Mouse (Mus musculus) heart, embryonic 13.5 days (tissue): Measurements from ENCODE around the gene Txnrd1. TPM values are rescaled to one million over a fixed set of nuclear protein-coding genes. Genes with fewer than 3 reads are reported as not detected.

Source experiments
- ATAC-seq: fragments of 200-750 bp; cut with Nextera tagmentation; 2 replicates; pipeline ENCODE4 v1.8.0; 2017; ENCODE audit warnings: moderate TSS enrichment; ENCODE audit not compliant: insufficient number of reproducible peaks, low FRiP score, low TSS enrichment; ENCODE audit errors: extremely low read depth
- H3K27ac ChIP-seq: fragments of 300-500 bp; sonication (generic); replicated peaks from 2 replicates; pipeline ENCODE4 v1.5.1; 2015; ENCODE audit warnings: moderate library complexity, mild to moderate bottlenecking, inconsistent platforms
- H3K27me3 ChIP-seq: fragments of 300-500 bp; sonication (generic); replicated peaks from 2 replicates; pipeline ENCODE4 v1.6.1; 2015; ENCODE audit warnings: mild to moderate bottlenecking, inconsistent platforms
- H3K36me3 ChIP-seq: fragments of 300-500 bp; sonication (generic); 2 replicates; pipeline ENCODE4 v1.6.1; 2015; ENCODE audit warnings: mild to moderate bottlenecking, inconsistent platforms
- H3K4me1 ChIP-seq: fragments of 300-500 bp; sonication (generic); 2 replicates; pipeline ENCODE4 v1.6.1; 2015; ENCODE audit warnings: inconsistent platforms
- H3K4me2 ChIP-seq: fragments of 300-500 bp; sonication (generic); 2 replicates; pipeline ENCODE4 v1.6.1; 2015; ENCODE audit warnings: inconsistent platforms, mild to moderate bottlenecking, moderate library complexity
- H3K4me3 ChIP-seq: fragments of 300-500 bp; sonication (generic); 2 replicates; pipeline ENCODE4 v1.5.1; 2015; ENCODE audit warnings: moderate library complexity, mild to moderate bottlenecking, inconsistent platforms
- H3K9ac ChIP-seq: fragments of 300-500 bp; sonication (generic); 2 replicates; pipeline ENCODE4 v1.6.1; 2015; ENCODE audit warnings: inconsistent platforms, mild to moderate bottlenecking, moderate library complexity
- H3K9me3 ChIP-seq: fragments of 300-500 bp; sonication (generic); 2 replicates; pipeline ENCODE4 v1.6.1; 2016; ENCODE audit warnings: inconsistent platforms
- WGBS: fragments of 180-500 bp; shearing (Covaris S2); methylation state at CpG from one replicate; pipeline ENCODE4 v1.1.7; 2015; ENCODE audit warnings: mixed read lengths; 5-methylcytosine and 5-hydroxymethylcytosine counted together
- polyA plus RNA-seq: library from polyadenylated mRNA; unstranded; fragments of >200 nt; fragmentation: Nextera tagmentation; extraction: Ambion mirVana; gene quantifications from 2 replicates; pipeline ENCODE4 v1.2.1, GENCODE M21; 2015

Gene Txnrd1
- polyA plus RNA-seq, 1 experiment from 2014 or later = 65.3 TPM

- ATAC-seq = no peak
- peaks cover 40% of the 10 kb centered on the region for H3K4me1 ChIP-seq
- H3K9me3 ChIP-seq = no peaks in the 10 kb centered on the region
- peaks cover 52% of the 10 kb centered on the region for H3K36me3 ChIP-seq
- no peaks in the 10 kb centered on the region for H3K27me3 ChIP-seq
- H3K27ac ChIP-seq = no peak overlapping the region
- H3K9ac ChIP-seq = no peak overlapping the region
- WGBS = 81% methylated on average over 6 of the region's 6 CpGs
- H3K4me2 ChIP-seq = no peak overlapping the region
- H3K4me3 ChIP-seq = no peak overlapping the region
Measured at GRCm38 (mm10) chr10:82868418-82869086, 34.8 kb downstream of the Txnrd1 start.

DNA sequence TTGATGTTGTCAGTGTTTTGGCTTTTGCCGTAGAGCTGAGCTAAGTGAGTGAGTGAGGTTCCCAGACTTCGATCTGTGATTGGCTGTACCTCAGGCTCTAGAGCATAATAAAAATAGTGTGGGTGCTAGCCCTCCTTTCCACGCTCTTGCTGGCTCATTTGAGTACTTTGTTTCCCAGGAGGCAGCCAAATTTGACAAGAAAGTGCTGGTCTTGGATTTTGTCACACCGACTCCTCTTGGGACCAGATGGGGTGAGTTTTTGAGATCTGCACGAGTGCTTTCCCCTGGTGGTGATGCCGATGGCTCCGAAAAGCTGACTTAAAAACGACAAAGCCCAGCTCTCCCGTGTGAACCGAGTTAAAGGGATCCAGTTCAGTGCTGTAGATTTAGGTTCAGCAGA is 41.7 kb downstream of the Txnrd1 start:
- Histone ChIP-seq H3K36me3 (peaks cover 70% of the 10 kb centered on the region), H3K27ac (no peak overlapping the region), H3K9me3 (no peaks in the 10 kb centered on the region), H3K4me3 (no peak overlapping the region), H3K27me3 (no peaks in the 10 kb centered on the region), H3K4me2 (no peak overlapping the region), H3K4me1 (peaks cover 28% of the 10 kb centered on the region), H3K9ac (no peak overlapping the region)
- WGBS = 85% methylated on average over 10 of the region's 10 CpGs
- ATAC-seq = no peak

DNA sequence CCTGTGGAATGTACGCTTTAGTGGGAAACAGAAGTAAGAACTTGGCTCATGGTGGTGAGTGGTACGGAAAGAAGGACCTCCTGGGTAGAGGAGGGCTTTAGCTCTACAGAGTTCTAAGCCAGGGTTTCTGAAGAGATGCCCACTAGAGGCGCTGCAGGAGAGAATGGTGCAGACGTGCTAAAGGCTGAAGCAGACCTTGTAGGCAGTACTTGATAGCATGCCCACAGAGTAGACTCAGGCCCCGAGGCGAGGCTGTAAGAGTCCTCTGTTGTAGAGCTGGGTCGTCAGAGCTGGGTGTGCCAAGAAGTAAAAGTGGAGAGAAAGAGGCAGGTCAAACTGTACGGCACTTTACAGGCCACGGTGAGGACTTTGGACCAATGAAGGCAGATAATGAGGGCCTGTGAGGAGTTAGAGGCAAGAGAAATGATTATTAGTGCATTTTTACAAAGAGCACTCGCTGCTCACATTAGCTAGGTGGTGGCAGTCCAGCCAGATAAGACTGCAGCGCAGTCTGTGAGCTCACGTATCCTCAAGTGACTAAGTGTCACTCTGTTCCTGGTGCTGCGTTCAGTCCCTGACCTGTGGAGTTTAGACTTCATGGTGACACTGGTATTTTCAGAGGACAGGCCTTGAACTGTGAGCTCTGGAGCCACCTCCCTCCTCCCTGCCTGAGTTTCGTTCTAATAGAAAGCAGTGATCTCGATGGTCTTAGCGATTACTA is 42.5 kb downstream of the Txnrd1 start:
- H3K4me2 ChIP-seq = no peak overlapping the region
- H3K27me3 ChIP-seq = no peaks in the 10 kb centered on the region
- H3K4me1 ChIP-seq = peaks cover 28% of the 10 kb centered on the region
- no peak for ATAC-seq
- WGBS = 64% methylated on average over 16 of the region's 16 CpGs
- no peaks in the 10 kb centered on the region for H3K9me3 ChIP-seq
- H3K27ac ChIP-seq = no peak overlapping the region
- no peak overlapping the region for H3K4me3 ChIP-seq
- no peak overlapping the region for H3K9ac ChIP-seq
- peaks cover 72% of the 10 kb centered on the region for H3K36me3 ChIP-seq

DNA sequence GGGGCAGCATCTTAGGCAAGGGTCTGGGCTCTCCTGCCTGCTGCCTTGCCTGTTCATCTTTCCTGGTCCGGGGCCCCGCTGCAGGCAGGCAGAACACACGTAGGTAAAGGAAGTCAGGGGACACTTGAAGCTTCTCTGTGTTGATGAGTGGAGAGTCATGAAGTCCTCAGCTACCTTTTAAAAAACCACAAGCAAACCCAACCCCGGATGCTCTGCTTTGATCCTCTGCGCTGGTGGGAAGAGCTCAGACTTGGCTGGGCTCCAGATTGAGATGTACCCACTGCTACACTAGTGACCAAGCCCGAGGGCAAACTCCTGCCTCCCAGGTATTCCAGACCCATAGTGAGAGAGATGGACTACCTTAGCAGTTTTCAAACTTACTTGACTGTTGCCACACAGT is 53.6 kb downstream of the Txnrd1 start:
- H3K9me3 ChIP-seq = no peaks in the 10 kb centered on the region
- no peak overlapping the region for H3K27ac ChIP-seq
- no peaks in the 10 kb centered on the region for H3K27me3 ChIP-seq
- H3K4me3 ChIP-seq = no peak overlapping the region
- no peak overlapping the region for H3K9ac ChIP-seq
- ATAC-seq = no peak
- peaks cover 91% of the 10 kb centered on the region for H3K36me3 ChIP-seq
- H3K4me1 ChIP-seq = peaks cover 28% of the 10 kb centered on the region
- no peak overlapping the region for H3K4me2 ChIP-seq
- WGBS = 89% methylated on average over 6 of the region's 6 CpGs

GRCm38 (mm10) chr10:82888576-82888975 is 54.8 kb downstream of the Txnrd1 start:
- H3K4me2 ChIP-seq = no peak overlapping the region
- no peaks in the 10 kb centered on the region for H3K9me3 ChIP-seq
- no peak overlapping the region for H3K4me3 ChIP-seq
- peaks cover 91% of the 10 kb centered on the region for H3K36me3 ChIP-seq
- ATAC-seq = no peak
- H3K27ac ChIP-seq = peak overlapping the region; percentile 73
- H3K27me3 ChIP-seq = no peaks in the 10 kb centered on the region
- H3K9ac ChIP-seq = no peak overlapping the region
- 72% methylated on average over 8 of the region's 8 CpGs for WGBS
- peaks cover 34% of the 10 kb centered on the region for H3K4me1 ChIP-seq

DNA sequence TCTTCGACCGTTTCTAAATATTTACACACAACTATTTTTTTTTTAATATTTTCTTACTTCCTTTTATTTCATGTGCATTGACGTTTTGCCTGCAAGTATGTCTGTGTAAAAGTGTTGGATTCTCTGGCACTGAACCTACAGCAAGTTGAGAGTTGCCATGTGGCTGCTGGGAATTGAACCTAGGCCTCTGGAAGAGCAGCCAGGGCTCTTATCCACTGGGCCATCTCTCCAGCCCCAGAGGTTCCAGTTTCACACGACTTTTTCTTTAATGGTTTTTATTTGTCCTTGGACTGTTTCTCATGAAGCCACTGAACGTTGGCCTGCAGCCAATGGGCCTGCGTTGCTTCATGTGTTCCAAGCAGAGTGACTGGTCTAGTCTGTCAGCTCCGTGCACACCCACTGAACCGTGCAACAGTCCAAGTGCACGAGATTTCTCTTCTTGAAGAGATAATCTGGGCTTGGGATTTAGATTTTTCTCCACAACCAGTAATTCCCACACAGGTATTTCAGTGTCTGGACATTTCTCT is 55.8 kb downstream of the Txnrd1 start:
- H3K4me3 ChIP-seq = no peak overlapping the region
- 0 out of 2 replicates have a peak overlapping the region, but pooled peaks have one; percentile 5 for H3K9ac ChIP-seq
- H3K27me3 ChIP-seq = no peaks in the 10 kb centered on the region
- ATAC-seq = peak; percentile 62; the same call in 1 of the 2 replicates
- peaks cover 91% of the 10 kb centered on the region for H3K36me3 ChIP-seq
- peaks cover 43% of the 10 kb centered on the region for H3K4me1 ChIP-seq
- 38% methylated on average over 9 of the region's 9 CpGs for WGBS
- H3K27ac ChIP-seq = peak overlapping the region; percentile 73
- no peak overlapping the region for H3K4me2 ChIP-seq
- H3K9me3 ChIP-seq = no peaks in the 10 kb centered on the region

GRCm38 (mm10) chr10:82890936-82891335 is 57.2 kb downstream of the Txnrd1 start:
- Histone ChIP-seq H3K4me1 (peaks cover 56% of the 10 kb centered on the region), H3K4me3 (no peak overlapping the region), H3K9me3 (no peaks in the 10 kb centered on the region), H3K4me2 (no peak overlapping the region), H3K27me3 (no peaks in the 10 kb centered on the region), H3K27ac (no peak overlapping the region), H3K36me3 (peaks cover 89% of the 10 kb centered on the region), H3K9ac (no peak overlapping the region)
- WGBS = 79% methylated on average over 2 of the region's 2 CpGs
- ATAC-seq = no peak

DNA sequence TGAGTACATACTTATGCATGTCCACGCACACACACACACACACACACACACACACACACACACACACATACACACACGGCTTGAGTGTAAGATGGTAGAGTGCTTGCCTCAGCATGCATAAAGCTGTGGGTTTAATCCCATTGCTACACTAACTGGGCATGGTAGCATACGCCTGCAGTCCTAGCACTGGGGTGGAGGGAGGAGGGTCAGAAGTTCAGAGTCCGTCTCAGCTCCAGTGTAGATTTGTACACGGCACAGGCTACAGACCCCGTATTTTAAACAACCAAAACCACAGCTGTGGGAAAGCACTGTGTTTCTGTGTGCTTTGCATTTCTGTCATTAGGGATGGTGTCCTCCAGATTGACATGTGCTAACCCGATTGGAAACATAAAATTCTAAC is 57.7 kb downstream of the Txnrd1 start:
- H3K27me3 ChIP-seq = no peaks in the 10 kb centered on the region
- H3K9ac ChIP-seq = no peak overlapping the region
- no peak overlapping the region for H3K27ac ChIP-seq
- H3K36me3 ChIP-seq = peaks cover 89% of the 10 kb centered on the region
- WGBS = 78% methylated on average over 7 of the region's 7 CpGs
- H3K4me2 ChIP-seq = no peak overlapping the region
- no peaks in the 10 kb centered on the region for H3K9me3 ChIP-seq
- ATAC-seq = no peak
- peaks cover 56% of the 10 kb centered on the region for H3K4me1 ChIP-seq
- no peak overlapping the region for H3K4me3 ChIP-seq

GRCm38 (mm10) chr10:82892442-82893055 is 58.8 kb downstream of the Txnrd1 start:
- WGBS = 85% methylated on average over 9 of the region's 9 CpGs
- no peak for ATAC-seq
- Histone ChIP-seq H3K27ac (no peak overlapping the region), H3K9ac (no peak overlapping the region), H3K9me3 (no peaks in the 10 kb centered on the region), H3K36me3 (peaks cover 89% of the 10 kb centered on the region), H3K27me3 (no peaks in the 10 kb centered on the region), H3K4me3 (no peak overlapping the region), H3K4me2 (no peak overlapping the region), H3K4me1 (peaks cover 56% of the 10 kb centered on the region)

DNA sequence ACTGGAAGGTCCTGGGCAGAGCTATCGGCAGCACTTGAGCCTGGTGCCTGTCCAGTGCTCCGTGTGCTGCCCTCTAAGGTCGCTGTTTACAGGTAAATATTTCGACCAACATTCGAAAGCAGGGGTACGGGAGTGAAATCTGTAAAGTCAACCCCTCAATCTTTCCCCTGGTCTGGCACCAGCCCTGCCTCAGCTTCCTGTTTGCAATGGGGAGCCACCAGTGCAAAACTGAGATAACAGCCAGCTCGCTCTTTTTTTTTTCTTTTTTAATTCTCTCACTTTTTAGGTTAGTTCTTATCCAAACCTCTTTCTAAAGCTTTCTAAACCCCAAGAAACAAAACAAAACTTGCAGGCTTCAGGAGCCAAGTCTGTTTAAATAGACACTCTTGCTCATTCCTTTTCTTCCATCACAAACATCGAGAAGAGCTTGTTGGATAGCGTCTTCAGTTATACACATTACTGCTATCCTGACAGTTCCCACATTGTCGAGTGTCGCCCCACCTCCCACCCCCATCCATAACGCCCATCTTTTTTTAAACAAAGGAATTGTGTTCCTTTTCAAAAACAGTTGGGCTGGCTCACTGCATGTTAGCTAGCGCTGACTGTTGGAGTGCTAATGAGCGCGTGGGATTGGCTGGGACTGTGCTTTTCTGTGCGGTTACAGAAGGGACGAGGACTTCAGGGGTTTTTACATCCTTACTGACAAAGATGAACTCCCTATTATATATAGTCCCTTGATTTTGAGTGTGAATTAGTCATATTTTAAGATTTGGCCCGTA is 60.3 kb downstream of the Txnrd1 start:
- WGBS = 73% methylated on average over 18 of the region's 18 CpGs
- Histone ChIP-seq H3K27ac (peak overlapping the region; percentile 42; the same call in 1 of the 2 replicates), H3K9ac (no peak overlapping the region), H3K4me3 (no peak overlapping the region), H3K4me2 (no peak overlapping the region), H3K27me3 (no peaks in the 10 kb centered on the region), H3K4me1 (peaks cover 55% of the 10 kb centered on the region), H3K9me3 (no peaks in the 10 kb centered on the region), H3K36me3 (peaks cover 89% of the 10 kb centered on the region)
- ATAC-seq = no peak

DNA sequence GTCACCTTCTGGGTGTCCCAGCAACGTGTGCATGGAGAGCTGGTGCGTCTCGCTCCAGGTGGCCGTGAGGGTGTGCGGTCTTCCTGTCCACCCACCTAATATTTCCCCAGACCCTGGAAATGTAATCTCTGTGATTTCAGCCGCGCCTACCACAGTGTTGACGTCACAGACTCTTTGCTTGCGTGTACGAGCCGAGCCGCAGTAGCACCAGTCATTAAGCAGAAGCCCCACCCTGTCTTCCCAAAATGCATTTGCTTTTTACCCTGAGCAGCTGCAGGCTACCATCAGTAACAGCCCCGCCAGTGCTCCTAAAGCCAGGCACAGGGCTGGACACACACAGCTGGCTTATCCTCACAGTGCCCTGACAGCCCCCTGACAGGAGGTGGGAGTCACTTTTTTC is 64.2 kb downstream of the Txnrd1 start:
- peaks cover 56% of the 10 kb centered on the region for H3K36me3 ChIP-seq

More for the DNA sequence above, 64.2 kb downstream of the Txnrd1 start:
- Histone ChIP-seq H3K4me1 (peaks cover 62% of the 10 kb centered on the region), H3K27ac (no peak overlapping the region), H3K9me3 (no peaks in the 10 kb centered on the region), H3K9ac (no peak overlapping the region), H3K4me3 (no peak overlapping the region), H3K4me2 (no peak overlapping the region), H3K27me3 (no peaks in the 10 kb centered on the region)
- 89% methylated on average over 13 of the region's 13 CpGs for WGBS
- ATAC-seq = no peak
